Mouse (Mus musculus) liver (tissue): ENCODE results near the gene Sept8.

Source experiments
- DNase-seq: peaks from one replicate; pipeline ENCODE4 v3.0.0-alpha.2; 2020; ENCODE audit warnings: mixed read lengths

Sept8 gene

DNA sequence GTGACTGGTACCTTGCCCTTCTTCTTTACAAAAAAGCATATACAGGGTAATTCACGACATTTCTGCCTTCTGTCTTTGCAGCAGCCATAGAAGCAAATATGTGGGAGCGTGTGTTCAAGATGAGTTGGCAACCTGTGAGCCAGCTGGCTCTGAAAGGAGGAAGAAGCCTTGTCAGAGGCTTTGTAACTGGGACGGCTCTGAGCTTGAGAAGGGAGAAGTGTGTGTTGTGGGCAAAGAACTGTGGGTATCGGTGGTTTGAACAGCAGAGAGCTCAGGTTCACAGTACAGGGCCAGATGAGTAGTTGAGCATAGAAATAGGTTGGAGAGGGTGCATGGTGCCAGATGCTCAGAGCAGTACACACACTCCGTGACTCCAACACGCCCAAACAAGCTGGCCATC is 22.1 kb upstream of the Sept8 start:
- DNase-seq: no peak

DNA sequence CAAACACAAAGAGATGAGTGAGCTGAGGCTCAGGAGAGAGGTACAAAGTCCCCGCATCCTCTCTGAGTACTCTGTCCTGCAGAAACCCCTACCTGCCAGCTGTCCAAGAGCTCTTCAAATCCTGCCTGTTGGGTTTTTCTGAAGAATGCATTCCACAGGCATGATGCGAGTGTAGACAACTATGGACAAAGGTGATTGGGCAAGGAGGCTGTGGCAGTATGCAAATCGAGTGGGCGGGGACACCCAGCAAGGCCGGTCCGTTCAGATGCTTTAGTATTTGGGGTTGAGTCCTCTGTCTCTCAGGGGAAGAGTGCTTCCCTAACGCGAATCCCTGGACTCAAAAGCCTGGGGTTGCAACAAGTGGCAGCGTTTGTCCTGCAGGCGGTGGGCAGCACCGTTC is 18.5 kb upstream of the Sept8 start:
- peak; percentile 42 for DNase-seq

GRCm38 (mm10) chr11:53502039-53502765 is 16.9 kb upstream of the Sept8 start:
- DNase-seq: no peak

DNA sequence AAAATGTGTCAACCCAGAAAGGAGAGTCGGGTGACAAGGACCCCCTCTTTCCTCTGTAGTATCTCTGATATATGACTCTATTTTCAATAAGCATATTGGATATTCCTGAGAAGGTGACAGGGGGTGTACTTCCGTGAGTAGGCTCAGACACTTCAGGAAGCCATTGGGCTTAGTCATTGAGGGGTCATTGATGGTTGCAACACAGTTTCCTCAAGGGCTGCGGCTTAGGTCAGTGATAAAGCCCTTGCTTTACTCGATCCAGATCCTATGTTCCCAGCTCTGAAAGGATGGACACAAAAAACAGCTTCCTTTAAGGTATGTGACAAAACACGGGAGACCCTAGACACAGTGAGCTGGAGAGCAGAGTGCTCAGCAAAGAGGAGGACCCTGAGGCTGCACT is 15.3 kb upstream of the Sept8 start:
- DNase-seq: no peak

- no peak for DNase-seq
Observed at GRCm38 (mm10) chr11:53504376-53504775, 14.7 kb upstream of the Sept8 start.

DNA sequence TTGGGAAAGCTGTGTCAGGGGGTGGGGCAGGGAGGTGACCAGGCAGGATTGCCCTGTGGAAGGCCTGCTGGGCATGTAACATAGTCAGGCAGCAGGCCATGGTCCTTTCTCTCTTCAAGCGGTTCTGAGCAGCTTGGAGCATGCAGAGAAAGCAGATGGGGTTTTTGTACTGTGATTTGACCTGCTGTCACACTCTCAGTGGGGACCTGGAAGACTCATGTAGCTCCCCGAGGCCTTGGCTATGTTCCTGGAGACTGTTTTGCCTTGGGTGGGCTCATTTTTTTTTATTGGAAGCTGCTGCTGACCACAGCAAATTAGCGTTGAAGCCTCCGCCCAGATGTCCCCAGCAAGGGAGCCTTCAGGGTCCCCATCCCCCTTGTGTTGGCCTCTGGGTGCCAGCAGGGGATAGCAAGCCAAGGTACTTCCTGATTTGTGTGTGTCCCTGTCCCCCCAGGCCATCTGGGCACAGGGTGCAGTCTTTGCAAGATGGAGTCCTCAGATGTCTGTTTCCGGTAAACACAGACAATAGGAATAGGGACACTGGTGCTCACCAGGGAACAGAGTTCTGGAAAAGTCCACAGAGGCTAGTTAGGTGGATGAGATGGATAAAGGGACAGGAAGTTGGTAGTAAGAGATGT is 13.9 kb upstream of the Sept8 start:
- no peak for DNase-seq

GRCm38 (mm10) chr11:53507098-53507805 is 11.8 kb upstream of the Sept8 start:
- no peak for DNase-seq

- no peak for DNase-seq
Observed at GRCm38 (mm10) chr11:53508152-53508551, 10.9 kb upstream of the Sept8 start.

- no peak for DNase-seq
Observed at GRCm38 (mm10) chr11:53508591-53508990, 10.5 kb upstream of the Sept8 start.

- no peak for DNase-seq
Observed at GRCm38 (mm10) chr11:53510351-53510750, 8.7 kb upstream of the Sept8 start.

DNA sequence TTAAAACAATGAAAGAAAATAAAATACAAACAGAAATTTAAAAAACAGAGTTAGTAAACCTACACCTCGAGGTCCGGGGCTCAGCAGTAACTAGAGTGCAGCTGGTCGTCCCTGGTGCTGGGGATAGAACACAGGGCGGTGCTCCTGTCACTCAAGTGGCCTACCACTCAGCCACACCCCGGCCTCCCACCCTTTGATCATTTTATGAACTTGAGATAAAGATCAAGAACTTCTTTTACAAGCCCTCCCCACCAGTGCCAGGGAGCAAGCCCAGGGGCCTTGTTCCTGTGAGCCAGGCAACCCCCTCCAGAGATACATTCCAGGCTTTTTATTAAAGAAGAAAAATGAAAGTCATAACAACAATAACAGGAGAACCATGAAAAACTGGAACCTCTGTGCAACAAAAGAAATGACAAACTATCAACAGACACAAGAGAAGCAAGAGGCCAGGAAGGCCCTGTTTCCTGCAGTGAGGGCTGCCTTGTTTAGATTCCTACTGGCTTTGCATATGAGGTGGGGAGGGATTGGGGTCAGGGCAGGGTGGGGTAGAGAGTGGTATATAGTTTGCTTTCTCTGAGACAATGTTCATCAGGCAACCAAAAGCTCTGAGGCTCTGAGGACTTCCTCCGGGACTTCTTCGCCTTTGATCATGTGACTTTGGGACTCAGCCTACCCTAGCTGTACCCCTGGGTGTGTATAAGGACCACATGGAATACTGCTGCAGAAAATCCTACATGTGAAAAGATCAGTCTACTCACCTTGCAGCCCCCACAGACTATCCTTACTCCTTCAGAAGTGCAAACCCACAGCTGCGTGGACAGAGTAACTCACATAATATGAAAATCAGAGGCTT is 2.1 kb upstream of the Sept8 start:
- peak; percentile 74 for DNase-seq

DNA sequence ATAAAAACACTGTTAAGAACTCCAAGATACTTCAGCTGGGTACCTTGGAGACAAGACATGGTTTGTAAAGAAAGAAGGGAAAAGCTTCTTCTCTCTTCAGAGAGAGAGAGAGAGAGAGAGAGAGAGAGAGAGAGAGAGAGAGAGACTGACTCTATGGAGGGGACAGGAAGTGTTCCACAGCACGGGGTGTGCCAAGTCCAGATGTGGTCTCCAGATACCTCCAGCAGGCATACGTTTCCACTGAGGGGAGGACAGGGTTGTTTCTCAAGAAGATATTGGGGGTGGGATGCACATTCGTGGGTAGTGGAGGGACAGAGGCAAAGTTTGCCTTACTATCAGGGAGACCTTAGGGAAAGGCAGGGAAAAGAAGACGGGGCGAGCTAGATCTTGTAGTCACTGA is 298 bp upstream of the Sept8 start:
- peak; percentile 67 for DNase-seq

DNA sequence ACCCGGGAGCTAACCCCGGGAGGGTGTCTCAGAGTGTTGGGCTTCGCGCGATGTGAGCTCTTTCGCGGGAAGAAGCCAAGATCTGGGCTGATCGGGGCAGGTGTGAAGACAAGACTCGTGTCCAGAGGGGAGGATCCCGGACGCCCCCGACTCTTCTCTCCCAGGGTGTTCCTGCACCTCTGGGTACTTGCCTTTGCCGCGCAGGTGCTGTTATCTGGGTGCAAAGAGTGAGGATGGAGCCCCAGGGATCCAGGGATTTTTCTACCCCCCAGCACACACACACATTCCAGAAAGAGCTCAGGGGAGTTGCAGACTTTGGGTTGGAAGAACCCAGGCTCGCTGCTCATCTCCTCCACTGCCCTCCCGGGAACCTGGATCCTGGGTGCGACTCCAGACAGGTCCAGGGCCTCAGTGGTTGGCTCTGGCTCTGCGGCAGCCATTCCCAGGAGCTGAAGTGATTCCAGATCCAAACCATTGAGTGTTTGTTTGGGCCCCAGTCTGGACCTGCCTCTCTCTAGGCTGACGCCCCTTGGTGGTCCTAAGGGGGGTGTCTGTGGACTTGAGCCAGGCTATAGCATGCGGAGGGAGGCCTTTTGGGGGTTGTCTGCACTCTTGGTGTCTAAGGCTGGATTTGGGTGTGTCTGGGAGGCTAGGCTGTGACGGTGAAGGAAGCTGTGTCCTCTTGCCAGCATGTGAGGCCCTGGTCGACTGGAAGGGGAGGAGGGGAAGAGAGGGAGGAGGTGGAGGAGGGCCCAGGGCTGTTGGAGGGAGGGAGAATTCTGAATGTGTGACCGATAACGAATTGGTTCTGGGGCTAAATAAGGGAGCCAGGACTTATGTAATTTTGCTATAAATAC is 1.3 kb downstream of the Sept8 start:
- peak; percentile 88 for DNase-seq

- DNase-seq: peak; percentile 40
Observed at GRCm38 (mm10) chr11:53521120-53521820, 2.2 kb downstream of the Sept8 start.

DNA sequence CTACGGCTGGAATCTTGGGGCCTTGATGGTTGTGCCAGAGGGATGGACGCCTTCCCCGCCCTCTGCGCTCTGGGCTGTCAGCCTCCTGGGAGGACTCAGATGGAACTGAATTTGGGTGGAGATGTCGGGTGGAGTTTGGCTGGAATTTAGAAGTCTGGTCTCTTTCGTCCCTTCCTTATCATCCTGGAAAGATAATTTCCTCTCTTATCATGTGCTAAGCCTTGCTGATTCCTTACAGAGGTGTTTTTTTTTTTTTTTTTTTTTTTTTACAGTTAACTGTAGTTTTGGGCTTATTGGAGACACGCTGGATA is 2.7 kb downstream of the Sept8 start:
- DNase-seq: peak; percentile 68

DNA sequence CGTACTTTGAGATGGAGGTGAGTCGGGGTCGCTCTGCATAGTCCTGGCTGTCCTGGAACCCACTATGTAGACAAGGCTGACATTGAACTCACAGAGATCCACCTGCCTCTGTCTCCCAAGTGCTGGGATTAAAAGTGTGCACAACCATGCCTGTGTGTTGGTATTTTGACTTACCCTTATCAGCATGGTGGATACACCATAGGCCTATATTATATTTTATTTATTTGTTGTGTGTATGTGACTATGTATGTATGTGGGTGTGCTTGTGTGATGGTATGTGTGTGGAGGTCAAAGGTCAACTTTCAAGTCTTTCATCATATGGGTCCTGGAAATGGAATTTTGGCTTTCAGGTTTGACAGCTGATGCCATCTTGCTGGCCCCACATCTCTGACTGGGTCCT is 3.3 kb downstream of the Sept8 start:
- DNase-seq: no peak

- no peak for DNase-seq
Observed at GRCm38 (mm10) chr11:53522930-53523329, 3.9 kb downstream of the Sept8 start.

DNA sequence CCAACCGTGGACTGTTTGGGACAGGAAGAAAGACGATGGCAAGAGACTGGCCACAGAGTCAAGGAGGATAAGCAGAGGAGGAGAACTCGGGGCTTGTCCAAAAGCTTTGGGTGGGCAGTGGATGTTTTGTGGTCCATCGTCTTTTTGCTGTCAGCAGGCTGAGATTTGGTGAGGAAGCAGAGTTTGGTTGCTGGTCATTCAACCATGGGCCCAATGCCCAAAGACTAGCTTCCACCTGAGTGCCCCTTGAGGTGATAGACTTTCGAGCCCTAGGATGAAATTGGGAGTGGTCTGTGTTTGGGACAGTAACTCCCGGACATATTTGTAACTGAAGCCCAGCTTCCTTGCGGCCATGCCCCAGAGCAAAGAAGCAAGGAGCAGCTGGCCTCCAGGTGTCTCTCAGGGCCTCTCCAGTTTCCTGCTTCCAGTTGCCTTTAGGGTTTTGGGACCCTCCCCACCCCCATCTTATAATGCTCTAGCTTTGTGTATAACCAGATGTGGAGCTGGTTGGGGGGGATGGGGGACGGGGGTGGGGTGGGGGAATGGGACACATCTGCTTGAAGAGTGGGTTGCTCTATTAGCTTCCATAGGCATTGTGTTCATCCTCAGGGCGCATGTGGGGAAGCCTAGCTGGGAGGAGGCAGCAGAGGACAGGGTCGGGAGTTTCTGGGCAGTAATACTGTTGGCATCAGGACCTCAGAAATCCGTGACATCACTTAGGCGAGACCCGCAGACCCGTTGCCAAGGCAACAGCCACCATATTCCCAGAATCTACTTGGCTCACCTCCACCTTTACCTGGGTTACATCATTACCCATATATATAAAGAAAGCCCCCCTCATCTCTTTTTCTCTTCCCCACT is 4.7 kb downstream of the Sept8 start:
- DNase-seq: no peak

DNA sequence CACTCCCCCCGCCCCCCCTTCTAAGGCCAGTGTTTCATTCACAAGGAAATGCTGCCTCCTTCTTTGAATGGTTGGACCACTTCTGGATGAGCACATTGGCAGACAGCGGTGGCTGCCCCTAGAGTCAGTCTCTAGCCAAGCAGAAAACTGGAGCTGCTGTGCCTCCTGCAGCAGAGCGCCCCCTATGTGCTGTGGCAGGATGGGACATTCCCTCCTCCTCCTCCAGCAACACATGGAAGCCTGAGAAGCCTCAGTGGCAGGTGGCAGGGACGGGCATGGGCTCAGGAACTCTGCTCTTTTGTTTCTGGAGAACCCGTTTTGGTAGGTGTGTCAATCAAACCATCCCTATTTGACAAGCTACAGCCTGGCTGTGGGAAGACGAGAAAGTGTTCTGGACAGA is 5.8 kb downstream of the Sept8 start:
- DNase-seq: peak; percentile 70

DNA sequence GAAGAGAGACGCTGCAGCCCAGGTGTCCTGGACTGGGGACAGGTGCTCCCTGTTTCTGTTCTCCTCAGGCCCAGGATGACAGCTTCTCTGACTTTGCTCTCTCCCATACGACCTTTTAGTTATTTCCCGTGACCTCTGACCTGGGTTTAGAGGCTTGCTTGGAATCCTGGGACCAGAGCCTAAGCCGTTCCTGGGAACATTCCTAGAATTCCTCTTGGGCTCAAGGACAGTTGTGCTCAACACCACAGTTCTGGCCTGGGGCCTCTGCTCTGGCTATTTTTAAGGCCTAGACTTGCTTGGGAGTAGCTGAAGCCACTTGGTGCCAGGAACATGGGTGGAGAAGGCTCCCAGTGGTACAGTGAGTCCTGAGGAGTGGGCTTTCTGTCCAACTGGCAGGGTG is 6.4 kb downstream of the Sept8 start:
- no peak for DNase-seq
